Mouse (Mus musculus): ENCODE data around the gene Thg1l. TPM values are rescaled to one million over a fixed set of nuclear protein-coding genes. Genes with fewer than 3 reads are reported as not detected.

The Thg1l gene
- 14.9 TPM for total RNA-seq (2023)

GRCm38 (mm10) chr11:45955127-45955627 is at the start of gene Thg1l:
Gene Thg1l (minus strand): TSS chr11:45955494.

DNA sequence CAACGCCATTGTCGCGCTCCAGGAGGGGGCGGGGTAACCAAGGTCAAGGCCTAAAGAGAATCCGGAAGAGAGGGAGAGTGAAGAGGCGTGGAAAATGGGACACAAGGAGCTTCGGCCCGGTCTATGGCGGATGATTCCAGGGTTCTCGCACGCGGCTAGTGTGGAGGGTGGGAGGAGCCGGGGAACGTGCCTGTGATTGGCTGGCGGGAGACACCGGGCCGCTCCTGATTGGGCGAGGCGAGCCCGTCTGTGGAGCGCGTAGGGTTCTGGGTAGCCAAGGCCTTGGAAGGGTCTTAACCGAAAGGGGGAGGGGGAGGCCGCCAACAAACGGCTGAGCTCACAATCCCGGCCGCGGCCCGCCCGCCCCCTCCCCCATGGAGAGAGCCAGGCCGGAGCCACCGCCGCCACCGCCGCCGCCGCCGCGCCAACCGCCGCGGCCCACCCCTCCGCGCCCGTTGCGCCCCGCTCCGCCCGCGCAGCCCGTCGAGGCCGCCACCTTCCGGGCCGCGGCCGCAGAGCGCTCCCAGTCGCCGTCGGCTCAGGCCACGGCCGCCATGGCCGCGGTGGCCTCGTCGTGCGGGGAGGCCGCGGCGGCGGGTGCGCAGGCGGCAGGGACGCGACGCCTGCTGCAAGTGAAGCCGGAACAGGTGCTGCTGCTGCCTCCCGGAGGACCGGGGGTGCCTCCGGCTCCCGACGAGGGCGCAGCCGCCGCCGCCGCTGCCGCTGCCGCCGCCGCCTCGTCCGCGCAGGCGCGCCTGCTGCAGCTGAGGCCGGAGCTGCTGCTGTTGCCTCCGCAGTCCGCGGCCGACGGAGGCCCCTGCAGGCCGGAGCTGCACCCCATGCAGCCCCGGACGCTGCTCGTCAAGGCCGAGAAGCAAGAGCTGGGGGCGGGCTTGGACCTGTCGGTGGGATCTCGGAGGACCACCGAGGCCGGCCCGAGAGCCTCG is 24.9 kb upstream of the Thg1l start, which contains the start of gene Sox30:
Sox30 (plus strand) TSS at position 365 of the 947 bp plus-strand sequence.

GRCm38 (mm10) chr11:45944643-45945156 is 10.6 kb downstream of the Thg1l start, which contains the start of gene Lsm11:
Gene Lsm11 (minus strand): TSS chr11:45944935.

Other genes starting within 250 kb of the Thg1l start
- gene Clint1, start 103.4 kb downstream of the Thg1l start, total RNA-seq (2023), result 154 TPM
- 6.6 TPM for gene Lsm11, start 10.6 kb downstream of the Thg1l start, total RNA-seq (2023)
- gene Sox30, start 24.8 kb upstream of the Thg1l start, total RNA-seq (2023), result not detected
- gene Gm12166, start 96.8 kb upstream of the Thg1l start, total RNA-seq (2023), result 2.8 TPM
- gene Adam19, start 100.5 kb upstream of the Thg1l start, total RNA-seq (2023), result 59.2 TPM
- 0.21 TPM for gene Nipal4, start 211.0 kb upstream of the Thg1l start, total RNA-seq (2023)